10 mouse cellular contexts compared by ENCODE assay signal in genomic region chr19:8859018-8859417, GRCm38 (mm10). TPM values are rescaled to one million over a fixed set of nuclear protein-coding genes. Genes with fewer than 3 reads are reported as not detected.
DNase-seq lines count a peak whose midpoint lies in the region; ATAC-seq and TF ChIP-seq lines count a peak whose summit lies in the region.
"Had no signal": no experiment of that assay in that cellular context is flagged by ENCODE, and none has a peak within 500 bp of the region (broad histone marks: within the 10 kb centered on the region; RNA-seq: fewer than 3 reads in every experiment).

No protein-coding gene starts in this region.

- no peak overlapping the region for H3K9ac ChIP-seq in lung, postnatal 0 days (replicated peaks; ENCODE audit: low read depth)
- H3K9ac ChIP-seq in liver, embryonic 14.5 days (replicated peaks): no peak overlapping the region

- TF ChIP-seq CTCF in lung, postnatal 0 days (IDR thresholded peaks at IDR 0.05): peak; percentile 63
- TF ChIP-seq CTCF in lung, adult 2 months (IDR thresholded peaks at IDR 0.05; ENCODE audit: insufficient read depth, low read length): no peak
- peak; percentile 70 for TF ChIP-seq CTCF in liver, embryonic 14.5 days (IDR thresholded peaks at IDR 0.05; ENCODE audit: low read depth)

- H3K27ac ChIP-seq in lung, postnatal 0 days (ENCODE audit: low read length): no peak overlapping the region
- no peak overlapping the region for H3K27ac ChIP-seq in liver, embryonic 14.5 days

- DNase-seq in embryo, embryonic 10 days (ENCODE audit: low spot score): peak; percentile 41
- no peak for DNase-seq in embryo, embryonic 9.5 days (ENCODE audit: extremely low spot score)
- DNase-seq in lung, postnatal 0 days (ENCODE audit: low spot score): no peak
- no peak for DNase-seq in lung, adult 2 months
- no peak for DNase-seq in liver, embryonic 14.5 days (ENCODE audit: low read depth in 3 of 3, low spot score in 3 of 3)
- peak; percentile 42 to 51 for DNase-seq in thymus, postnatal 10 days (ENCODE audit: low spot score in 2 of 2)
- no peak for DNase-seq in heart, adult 8-10 months (ENCODE audit: low spot score)
- no peak for DNase-seq in cerebellum, postnatal 14 days
- DNase-seq: heart, postnatal 10 days had no signal

- ATAC-seq in lung, postnatal 0 days: no peak
- ATAC-seq in liver, embryonic 14.5 days (ENCODE audit: insufficient read depth): no peak
- ATAC-seq: midbrain, embryonic 16.5 days had no signal

- no peaks in the 10 kb centered on the region for H3K9me3 ChIP-seq in lung, postnatal 0 days (ENCODE audit: low read length)
- H3K9me3 ChIP-seq in liver, embryonic 14.5 days (ENCODE audit: control insufficient read depth, low read length): no peaks in the 10 kb centered on the region

- no peaks in the 10 kb centered on the region for H3K27me3 ChIP-seq in lung, postnatal 0 days (replicated peaks; ENCODE audit: insufficient read depth, low read length)
- no peaks in the 10 kb centered on the region for H3K27me3 ChIP-seq in liver, embryonic 14.5 days (ENCODE audit: control insufficient read depth, insufficient read depth, low read length)

- no peaks in the 10 kb centered on the region for H3K36me3 ChIP-seq in lung, postnatal 0 days (ENCODE audit: insufficient read depth, low read length)
- H3K36me3 ChIP-seq in liver, embryonic 14.5 days (replicated peaks; ENCODE audit: control insufficient read depth, insufficient read depth, low read depth): no peaks in the 10 kb centered on the region

- H3K4me3 ChIP-seq in lung, postnatal 0 days (ENCODE audit: low read depth, low read length): no peak overlapping the region
- H3K4me3 ChIP-seq in lung, adult 2 months (replicated peaks; ENCODE audit: extremely low read depth, low read depth, low read length): no peak overlapping the region
- no peak overlapping the region for H3K4me3 ChIP-seq in liver, embryonic 14.5 days (ENCODE audit: insufficient read depth in 1 of 2, low read depth in 2 of 2, low read length in 2 of 2)

- TF ChIP-seq POLR2A in lung, adult 2 months (IDR thresholded peaks at IDR 0.05; ENCODE audit: borderline replicate concordance, extremely low read depth, low read depth, low read length): no peak

- H3K4me1 ChIP-seq in lung, postnatal 0 days (ENCODE audit: insufficient read depth, low read depth, low read length): no peaks in the 10 kb centered on the region
- H3K4me1 ChIP-seq in lung, adult 2 months (ENCODE audit: control insufficient read depth, insufficient read depth, low read length): no peaks in the 10 kb centered on the region
- no peaks in the 10 kb centered on the region for H3K4me1 ChIP-seq in liver, embryonic 14.5 days (replicated peaks; ENCODE audit: control insufficient read depth in 2 of 2, insufficient read depth in 2 of 2, low read length in 1 of 2)

- H3K4me2 ChIP-seq in lung, postnatal 0 days (replicated peaks; ENCODE audit: low read depth, low read length): no peak overlapping the region
- no peak overlapping the region for H3K4me2 ChIP-seq in liver, embryonic 14.5 days (ENCODE audit: low read depth)

- 27% methylated on average over 1 of the region's 1 CpGs for WGBS in lung, postnatal 0 days
- 25% methylated on average over 1 of the region's 1 CpGs for WGBS in lung, adult 2 months
- 28% methylated on average over 1 of the region's 1 CpGs for WGBS in liver, embryonic 14.5 days (ENCODE audit: insufficient replicate concordance)

- TF ChIP-seq EP300 in lung, postnatal 0 days (IDR thresholded peaks at IDR 0.05): no peak
- no peak for TF ChIP-seq EP300 in liver, embryonic 14.5 days (IDR thresholded peaks at IDR 0.05; ENCODE audit: low read depth)

RNA-seq across cellular contexts. Expression of gene Lrrn4cl, which starts 8.4 kb away (rescaled TPM):
- 1.7 and 1.9 TPM in 2 replicates for polyA plus RNA-seq in lung, postnatal 0 days (2015; fragmentation: Nextera tagmentation; extraction: Ambion mirVana)
- polyA plus RNA-seq in lung, adult 2 months (2012; rRNA removed): 2.1 and 3.4 TPM in 2 replicates
- 0.10 and 0.12 TPM in 2 replicates for polyA plus RNA-seq in liver, embryonic 14.5 days (2012; rRNA removed)
- not detected in 2 replicates for polyA plus RNA-seq in liver, embryonic 14.5 days (2014; fragmentation: Nextera tagmentation; extraction: Ambion mirVana)
- 1 to 10 TPM; 3.4 to 4.7 (median 3.9) TPM for total RNA-seq in heart, adult 8-10 months (2022)

RNA-seq across cellular contexts. Expression of gene Ubxn1, which starts 12.3 kb away (rescaled TPM):
- polyA plus RNA-seq in lung, postnatal 0 days (2015; fragmentation: Nextera tagmentation; extraction: Ambion mirVana): 153 and 164 TPM in 2 replicates
- polyA plus RNA-seq in lung, adult 2 months (2012; rRNA removed): 84.2 and 101 TPM in 2 replicates
- 32.0 and 61.2 TPM in 2 replicates for polyA plus RNA-seq in liver, embryonic 14.5 days (2012; rRNA removed)
- polyA plus RNA-seq in liver, embryonic 14.5 days (2014; fragmentation: Nextera tagmentation; extraction: Ambion mirVana): 87.3 and 92.4 TPM in 2 replicates
- 100 to 1,000 TPM; 122 to 127 (median 125) TPM for total RNA-seq in heart, adult 8-10 months (2022)

RNA-seq across cellular contexts. Expression of gene Gng3, which starts 20.0 kb away (rescaled TPM):
- 0.35 and 0.46 TPM in 2 replicates for polyA plus RNA-seq in lung, postnatal 0 days (2015; fragmentation: Nextera tagmentation; extraction: Ambion mirVana)
- 0.11 and 0.19 TPM in 2 replicates for polyA plus RNA-seq in lung, adult 2 months (2012; rRNA removed)
- polyA plus RNA-seq in liver, embryonic 14.5 days (2012; rRNA removed): 0.04 and 0.22 TPM in 2 replicates
- polyA plus RNA-seq in liver, embryonic 14.5 days (2014; fragmentation: Nextera tagmentation; extraction: Ambion mirVana): 0.14 TPM in 2 replicates
- total RNA-seq in heart, adult 8-10 months (2022): under 1 TPM in 1 of 4 experiments, not detected in 3; 0.22 TPM
- total RNA-seq: heart, postnatal 10 days had no signal

RNA-seq across cellular contexts. Expression of gene Uqcc3, which starts 21.7 kb away (rescaled TPM):
- 75.2 and 84.3 TPM in 2 replicates for polyA plus RNA-seq in lung, postnatal 0 days (2015; fragmentation: Nextera tagmentation; extraction: Ambion mirVana)
- polyA plus RNA-seq in lung, adult 2 months (2012; rRNA removed): 26.2 and 37.6 TPM in 2 replicates
- polyA plus RNA-seq in liver, embryonic 14.5 days (2012; rRNA removed): 18.5 and 22.2 TPM in 2 replicates
- 28.3 and 35.3 TPM in 2 replicates for polyA plus RNA-seq in liver, embryonic 14.5 days (2014; fragmentation: Nextera tagmentation; extraction: Ambion mirVana)
- total RNA-seq in heart, adult 8-10 months (2022): 10 to 100 TPM; 47.8 to 65.1 (median 52.0) TPM

RNA-seq across cellular contexts. Expression of gene Bscl2, which starts 21.8 kb away (rescaled TPM):
- polyA plus RNA-seq in lung, postnatal 0 days (2015; fragmentation: Nextera tagmentation; extraction: Ambion mirVana): 66.3 and 66.8 TPM in 2 replicates
- 140 and 164 TPM in 2 replicates for polyA plus RNA-seq in lung, adult 2 months (2012; rRNA removed)
- polyA plus RNA-seq in liver, embryonic 14.5 days (2012; rRNA removed): 19.7 and 26.5 TPM in 2 replicates
- 23.6 and 25.2 TPM in 2 replicates for polyA plus RNA-seq in liver, embryonic 14.5 days (2014; fragmentation: Nextera tagmentation; extraction: Ambion mirVana)
- 10 to 100 TPM; 21.2 to 28.1 (median 24.2) TPM for total RNA-seq in heart, adult 8-10 months (2022)

Comparison
In these comparisons a context has a peak if more than half of its experiments do, and no peak if none do; other contexts are left out.
1. DNase-seq: peak in embryo, embryonic 10 days (single experiment) and thymus, postnatal 10 days (2 of 2); none in embryo, embryonic 9.5 days (single experiment), lung, postnatal 0 days (single experiment), lung, adult 2 months (single experiment), liver, embryonic 14.5 days (0 of 3), heart, adult 8-10 months (single experiment) and cerebellum, postnatal 14 days (0 of 2).